Mouse (Mus musculus): ENCODE measurements around the gene Ifi27l2b.
A peak's percentile ranks its signal among the peaks of the same experiment; 100 is the strongest.
"Not testable (repeated sequence)": the region's sequence is repeated elsewhere in the genome, so short reads cannot be mapped to it uniquely, and the experiment has no call there.

Ifi27l2b gene

DNA sequence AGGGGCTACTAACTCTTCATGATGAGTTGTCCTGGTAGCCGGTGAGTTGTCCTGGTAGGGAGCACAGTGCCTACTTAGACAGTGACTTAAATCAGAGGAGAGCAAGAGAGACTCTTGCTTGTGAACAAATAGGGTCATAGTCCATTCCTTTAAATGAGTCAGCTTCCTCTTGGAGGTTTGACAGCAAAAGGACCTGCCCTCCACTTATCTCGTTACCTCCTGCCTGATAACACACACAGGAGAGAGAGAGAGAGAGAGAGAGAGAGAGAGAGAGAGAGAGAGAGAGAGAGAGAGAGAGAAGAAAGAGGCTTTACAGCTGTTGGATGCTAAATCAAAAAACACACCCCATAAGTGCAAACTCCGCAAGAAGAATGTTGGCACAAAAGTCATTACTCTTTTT, at the start of gene Ifi27l2b:
Ifi27l2b (minus strand) TSS at position 84 of the 400 bp plus-strand sequence.
- DNase-seq = no peak

DNA sequence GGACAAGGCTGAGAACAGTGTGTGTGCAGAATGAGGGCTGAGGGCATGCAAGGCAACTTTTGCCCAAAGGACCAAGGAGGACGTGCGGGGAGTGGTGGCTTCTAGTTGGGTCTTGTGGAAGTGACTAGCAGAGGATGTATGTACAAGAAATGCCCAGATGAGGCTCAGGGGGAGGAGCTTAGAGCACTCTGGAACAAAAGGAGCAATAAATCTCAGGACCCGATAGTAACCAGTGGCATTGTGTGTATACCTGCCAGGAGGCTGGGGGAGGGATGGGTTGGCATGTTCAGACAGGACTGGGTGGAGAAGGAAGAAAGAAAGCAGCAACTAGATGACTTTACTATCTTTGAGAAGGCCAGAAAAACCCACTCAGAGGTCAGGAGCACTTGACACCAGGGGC, 47.4 kb upstream of the Ifi27l2b start:
- no peak for DNase-seq

DNA sequence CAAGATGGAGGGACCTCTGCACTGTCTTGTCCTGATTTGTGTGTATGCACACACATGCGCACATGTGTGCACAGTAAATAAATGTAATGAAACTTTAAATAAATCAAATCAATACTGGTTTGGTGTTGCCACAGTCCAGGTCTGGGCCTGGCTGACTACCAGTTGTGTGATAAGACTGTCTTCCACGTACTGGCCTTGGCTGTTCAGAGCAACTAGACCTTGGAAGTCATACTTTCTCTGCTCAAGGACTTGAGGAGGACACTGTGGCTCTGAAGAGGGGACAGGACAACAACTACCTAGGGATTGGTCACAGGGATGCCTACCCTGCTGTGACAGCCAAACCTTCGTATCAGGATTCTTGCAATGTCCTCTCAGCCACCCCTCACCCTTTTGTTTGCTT, 46.3 kb upstream of the Ifi27l2b start:
- no peak for DNase-seq

DNA sequence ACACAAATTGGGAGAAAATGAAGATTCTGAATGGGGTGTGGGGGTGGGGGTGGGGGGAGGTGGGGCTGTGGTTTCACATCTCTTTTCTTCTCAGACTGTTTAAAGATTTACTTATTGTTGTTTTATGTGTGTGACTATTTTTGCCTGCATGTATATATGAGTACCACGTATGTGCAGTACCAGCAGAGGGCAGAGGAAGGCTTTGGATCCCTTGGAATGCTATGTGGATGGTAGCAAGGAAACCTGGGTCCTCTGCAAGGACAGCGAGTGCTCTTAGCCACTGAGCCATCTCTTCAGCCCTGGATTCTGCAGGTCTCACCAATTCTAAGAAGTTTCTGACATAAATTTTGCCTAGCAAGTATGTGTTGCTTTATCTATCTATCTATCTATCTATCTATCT, 42.2 kb upstream of the Ifi27l2b start:
- DNase-seq = no peak

DNA sequence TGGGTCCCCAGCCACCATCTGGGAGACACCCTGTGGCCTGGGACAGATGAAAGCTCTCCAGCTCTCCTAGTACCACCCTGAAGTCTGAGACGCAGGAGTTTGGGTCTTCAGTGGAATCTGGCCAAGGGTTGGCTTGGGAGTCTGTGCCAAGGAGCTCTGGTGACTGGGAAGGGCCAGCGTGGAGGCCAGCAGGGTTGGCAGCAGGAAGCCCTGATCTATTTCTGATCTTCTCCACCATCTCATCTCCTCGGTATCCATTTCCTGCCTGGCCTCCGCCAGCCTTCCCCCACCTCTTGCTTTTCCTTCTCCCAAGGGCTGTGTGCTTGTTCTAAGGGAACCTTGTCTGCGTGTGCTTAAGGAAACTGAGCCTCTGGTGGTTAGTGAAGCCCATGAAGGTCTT, 41.7 kb upstream of the Ifi27l2b start:
- DNase-seq = no peak

DNA sequence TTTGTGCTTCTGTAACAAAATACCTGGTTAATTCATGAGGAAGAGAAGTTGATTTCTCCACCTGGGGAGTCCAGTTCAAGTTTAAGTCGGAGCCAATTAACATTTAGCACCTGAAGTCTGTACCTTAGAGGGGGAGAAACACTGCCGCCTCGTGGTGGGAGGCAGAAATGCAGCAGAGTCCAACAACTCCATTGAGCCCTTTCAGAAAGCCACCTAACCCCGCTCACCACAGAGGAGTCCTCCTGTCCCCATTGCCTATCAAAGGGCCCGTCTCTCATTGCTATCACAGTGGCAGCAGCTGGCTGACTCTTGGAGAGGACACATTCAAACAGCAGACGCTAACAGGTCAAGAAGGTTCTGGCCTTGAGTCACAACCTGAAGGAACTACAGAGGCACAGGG, 37.5 kb upstream of the Ifi27l2b start:
- peak; percentile 52 for DNase-seq

DNA sequence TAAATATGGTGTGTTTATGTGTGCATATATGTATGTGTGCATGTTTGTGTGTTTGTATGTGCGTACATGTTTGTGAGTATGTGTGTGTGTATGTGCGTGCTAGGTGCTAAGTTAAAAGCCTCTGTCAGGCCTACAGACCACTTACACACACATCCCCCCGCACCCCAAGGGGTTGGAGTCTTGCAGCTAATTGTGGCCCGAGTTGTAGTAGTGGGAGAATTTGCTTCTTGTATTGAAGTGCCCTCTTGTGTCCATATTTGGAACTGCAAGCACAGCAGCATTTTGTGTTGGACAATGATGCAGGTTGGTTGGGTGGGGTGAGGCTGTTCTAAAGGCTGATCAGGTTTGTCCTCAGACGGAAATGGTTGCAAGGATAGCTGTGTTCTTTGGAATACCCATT, 35.7 kb upstream of the Ifi27l2b start:
- peak; percentile 79 for DNase-seq

DNA sequence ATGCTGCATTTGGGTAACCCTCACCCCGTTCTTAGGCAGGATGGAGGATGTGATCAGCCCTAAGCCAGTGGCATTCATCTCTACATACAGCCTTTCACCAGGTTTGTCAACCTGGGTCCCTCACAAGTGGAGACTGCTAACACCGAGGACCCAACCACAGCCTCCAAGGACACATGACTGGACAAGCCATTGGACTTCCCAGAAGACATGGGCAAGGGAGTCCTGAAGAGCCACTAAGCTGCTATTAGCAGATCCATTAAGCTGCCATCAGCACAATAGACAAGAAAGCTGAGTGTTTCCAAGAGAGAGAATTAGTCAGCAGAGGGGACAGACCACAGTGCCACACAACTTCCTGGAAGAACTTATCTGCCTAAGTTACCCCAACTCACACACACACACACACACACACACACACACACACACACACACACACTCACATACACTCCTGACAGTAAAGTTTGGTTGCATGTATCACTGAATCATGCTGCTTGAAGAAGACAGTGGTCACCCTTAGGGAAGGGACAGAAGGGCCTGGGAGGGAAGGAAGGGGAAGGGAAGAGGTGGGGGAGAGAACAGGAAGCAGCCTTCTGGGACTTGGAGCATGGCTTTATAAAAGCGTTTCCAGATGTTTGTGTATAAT, 34.2 kb upstream of the Ifi27l2b start:
- DNase-seq = no peak

DNA sequence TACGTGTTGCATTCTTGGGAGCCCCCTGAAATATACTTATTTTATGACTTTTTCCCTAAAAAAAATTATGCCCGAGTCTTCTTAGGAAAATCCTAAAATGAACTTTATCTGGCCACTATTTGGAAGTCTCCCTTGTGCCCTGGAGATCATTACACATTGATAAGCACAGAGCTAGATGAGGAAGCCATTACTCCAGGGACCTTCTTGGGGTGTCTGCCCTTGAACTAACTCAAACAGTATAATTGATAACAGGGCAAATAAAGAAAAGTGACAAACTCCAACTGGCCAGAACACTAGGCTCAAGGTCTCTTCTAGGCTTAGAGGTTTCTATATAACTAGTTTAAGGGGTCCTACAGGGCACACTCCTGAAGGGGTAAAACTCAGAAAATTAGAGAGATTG, 30.7 kb upstream of the Ifi27l2b start:
- no peak for DNase-seq

DNA sequence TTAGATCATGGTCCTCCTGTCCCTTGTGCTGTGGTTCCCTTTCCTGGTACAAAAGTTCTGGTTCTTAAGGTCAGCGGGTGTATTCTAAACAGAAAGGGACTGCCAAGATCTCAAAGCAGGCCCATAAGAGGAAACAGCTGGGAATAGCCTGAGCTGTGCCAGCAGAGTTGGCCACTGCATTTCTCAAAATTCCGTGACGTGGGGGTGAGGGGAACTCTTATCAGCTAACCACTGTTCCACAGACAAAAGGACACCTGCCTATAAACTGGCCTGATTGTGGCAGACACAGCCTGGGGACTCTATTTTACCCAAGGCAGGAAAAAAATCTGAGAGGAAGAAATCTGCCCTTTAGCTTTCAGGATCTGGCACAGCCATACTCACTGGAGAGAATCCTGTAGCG, 30.3 kb upstream of the Ifi27l2b start:
- no peak for DNase-seq

DNA sequence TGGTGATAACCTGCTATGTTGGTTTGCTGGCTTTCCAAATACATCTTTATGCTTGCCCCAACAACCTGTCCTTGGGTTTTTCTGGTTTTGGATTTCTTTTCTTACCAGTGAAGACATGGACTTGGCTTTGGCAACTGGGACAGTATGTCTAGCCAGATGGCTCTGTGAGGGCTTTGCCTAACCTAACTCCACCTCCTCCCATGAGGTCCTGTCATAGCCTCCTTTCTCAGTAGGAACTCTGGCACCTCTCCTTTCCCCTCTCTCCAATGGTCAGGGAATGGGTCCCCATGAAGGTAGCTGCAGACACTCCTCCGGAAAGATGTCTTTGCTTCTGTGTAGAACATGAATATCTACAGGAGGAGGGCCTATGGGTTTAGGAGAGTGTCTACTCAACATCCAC, 29.7 kb upstream of the Ifi27l2b start:
- no peak for DNase-seq

DNA sequence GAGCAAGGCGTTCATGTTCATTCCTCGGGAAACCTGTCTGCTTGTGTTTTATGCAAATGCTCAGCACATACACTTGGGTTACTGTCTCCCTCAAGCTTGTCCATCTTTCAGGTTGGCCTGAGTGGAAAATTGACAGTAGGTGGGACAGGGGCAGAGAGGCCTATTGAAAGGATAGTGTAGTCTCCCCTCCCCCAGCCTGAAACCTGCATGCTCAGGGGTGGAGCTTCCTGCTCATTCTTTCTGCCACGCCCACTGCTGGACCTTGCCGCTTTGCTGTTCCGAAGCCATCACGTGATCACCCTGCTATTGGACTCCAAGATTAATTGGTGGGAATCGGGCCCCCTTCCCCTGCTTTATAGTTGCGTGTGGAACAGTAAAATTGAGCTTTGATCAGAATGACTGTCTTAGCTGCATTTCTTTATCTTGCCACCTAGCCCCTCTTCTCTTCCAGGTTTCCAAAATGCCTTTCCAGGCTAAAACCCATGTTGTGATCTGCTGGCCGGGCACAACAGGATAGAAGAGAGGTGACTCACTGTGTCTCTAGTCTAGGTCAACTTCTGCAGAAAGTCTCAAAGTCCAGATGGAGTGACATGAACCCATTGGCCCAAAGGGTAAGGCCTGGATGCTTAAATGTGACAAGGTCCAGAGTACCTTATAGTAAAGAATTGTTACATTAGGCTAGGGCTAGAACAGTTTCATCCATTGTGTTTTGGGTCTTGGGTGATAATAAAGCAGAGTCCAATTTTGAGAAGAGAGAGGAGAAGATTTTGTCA, 27.4 kb upstream of the Ifi27l2b start:
- not testable (repeated sequence) for DNase-seq

DNA sequence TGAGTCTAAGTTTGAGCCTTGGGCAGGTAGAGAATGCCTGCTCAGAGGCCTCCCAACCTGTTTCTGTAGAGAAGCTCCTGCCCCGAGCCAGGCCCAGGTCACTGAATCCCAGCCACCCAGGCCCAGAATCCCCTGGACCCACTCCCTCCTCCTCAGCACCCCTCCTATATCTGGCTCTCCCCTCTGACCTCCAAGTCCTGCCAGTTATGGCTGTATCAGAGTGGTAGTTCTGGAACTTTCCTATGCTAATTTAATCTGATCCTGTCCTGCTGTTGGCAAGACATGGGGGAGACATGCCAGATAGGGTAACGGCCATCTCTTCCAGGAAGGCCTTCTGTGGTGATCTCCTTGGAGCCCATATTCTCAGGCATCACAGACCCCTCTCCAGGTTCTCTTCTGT, 25.8 kb upstream of the Ifi27l2b start:
- DNase-seq = no peak

DNA sequence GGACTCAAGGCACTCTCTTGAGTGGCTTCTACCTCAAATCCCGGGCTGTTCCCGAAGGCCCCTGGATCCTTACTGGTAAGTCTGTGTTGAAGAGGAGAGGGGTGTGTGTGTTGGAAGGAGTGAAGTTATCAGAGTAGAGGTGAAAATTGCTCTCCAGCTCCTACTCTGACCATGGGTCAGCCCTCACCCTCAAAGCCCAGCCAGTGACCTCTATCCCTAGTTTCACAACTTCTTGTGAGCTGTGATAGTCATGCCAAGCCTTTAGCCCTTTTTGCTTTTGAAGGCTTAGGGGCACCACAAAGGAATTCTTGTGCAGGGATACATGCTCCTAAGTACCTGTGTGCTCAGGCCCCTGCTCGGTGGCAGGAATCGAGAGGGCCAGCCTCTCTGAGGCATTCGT, 24.6 kb upstream of the Ifi27l2b start:
- DNase-seq = no peak

DNA sequence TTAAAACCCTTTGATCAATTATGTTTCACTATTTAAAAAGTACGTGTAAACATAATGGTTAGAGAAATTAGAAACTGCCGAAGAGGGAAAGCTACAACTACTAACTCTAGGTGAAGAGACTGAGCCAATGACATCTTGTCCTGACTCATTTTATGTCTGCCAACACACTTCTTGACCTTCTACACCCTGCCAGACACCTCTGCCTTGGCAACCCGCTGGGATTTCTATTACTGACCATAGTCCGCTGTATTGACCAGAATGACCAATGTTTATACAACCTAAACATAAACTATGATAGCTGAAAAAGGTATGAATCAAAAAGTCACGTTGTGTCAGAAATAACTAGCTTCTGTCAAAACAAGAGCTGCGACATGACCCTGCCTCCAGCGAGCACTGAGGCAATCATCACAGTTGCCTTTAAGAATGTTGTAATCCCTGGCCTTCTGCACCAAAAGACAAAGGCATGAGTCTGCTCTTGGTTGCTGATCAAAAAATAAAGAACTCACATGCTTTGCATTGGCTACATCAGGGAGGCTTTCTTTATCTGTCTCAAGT, 20.5 kb upstream of the Ifi27l2b start:
- no peak for DNase-seq

DNA sequence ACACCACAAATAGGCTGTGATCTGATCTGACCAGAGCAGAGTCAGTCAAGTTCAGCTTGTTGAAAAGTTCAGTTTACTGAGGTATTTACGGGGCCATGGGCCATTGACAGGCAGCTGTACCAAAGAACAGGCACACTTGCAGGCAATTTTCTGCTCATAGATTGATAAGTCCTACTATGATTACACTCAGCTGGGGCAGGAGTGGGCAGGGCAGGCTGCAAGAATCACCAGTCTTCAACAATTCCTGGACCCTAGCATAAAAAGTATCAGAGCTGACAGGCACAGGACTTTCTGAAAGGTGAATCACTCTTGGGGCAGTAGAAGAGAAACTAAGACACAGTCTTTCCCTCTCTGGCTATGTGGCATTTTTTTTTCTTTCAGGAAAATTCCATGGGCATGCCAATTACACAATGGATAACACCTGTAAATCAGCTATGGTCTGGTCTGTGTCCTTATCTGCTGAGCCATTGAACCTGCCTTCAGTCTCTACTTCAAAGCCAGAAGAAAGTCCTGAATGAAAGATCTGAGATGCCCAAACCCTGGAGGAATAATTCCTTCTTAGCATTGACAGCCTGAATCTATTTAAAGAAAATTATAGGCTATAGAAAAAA, 19.9 kb upstream of the Ifi27l2b start:
- no peak for DNase-seq

DNA sequence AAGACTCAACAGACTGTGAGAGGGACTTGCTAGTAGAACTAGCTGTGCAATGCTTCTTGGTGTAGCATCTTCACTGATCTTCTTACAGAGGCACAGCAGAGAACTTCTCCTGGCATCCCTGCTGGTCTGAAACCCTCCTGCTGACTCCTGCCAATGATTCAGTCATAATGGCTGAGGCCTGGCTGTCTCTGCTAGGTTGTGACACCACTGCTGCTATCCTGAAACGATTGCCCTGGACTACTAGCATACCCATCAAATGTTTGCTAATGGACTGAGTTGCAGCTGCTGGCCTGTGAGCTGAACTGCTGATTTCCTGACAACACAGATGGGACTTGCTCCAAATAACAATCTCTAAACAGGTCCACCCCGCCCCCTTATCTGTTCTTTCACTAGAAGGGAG, 17.5 kb upstream of the Ifi27l2b start:
- no peak for DNase-seq

DNA sequence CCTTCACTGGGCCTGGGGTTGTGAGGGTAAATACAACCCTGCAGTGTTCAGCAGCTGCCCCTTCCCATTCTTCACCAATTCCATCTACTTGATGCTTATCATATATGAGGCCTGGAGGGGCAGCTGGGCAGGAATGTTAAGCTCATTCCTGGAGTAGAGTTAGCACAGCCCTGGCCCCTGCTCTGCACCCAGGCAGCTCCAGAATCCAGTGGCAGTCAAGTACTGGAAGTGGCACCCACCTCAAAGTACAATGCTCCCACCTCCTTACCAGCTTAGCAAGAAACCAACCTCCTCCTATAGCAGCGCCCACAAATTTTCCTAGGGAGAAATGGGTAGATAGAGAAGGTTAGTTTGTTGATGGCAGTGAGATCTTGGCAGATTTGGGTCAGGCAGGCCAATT, 296 bp downstream of the Ifi27l2b start:
- DNase-seq = not testable (repeated sequence)

DNA sequence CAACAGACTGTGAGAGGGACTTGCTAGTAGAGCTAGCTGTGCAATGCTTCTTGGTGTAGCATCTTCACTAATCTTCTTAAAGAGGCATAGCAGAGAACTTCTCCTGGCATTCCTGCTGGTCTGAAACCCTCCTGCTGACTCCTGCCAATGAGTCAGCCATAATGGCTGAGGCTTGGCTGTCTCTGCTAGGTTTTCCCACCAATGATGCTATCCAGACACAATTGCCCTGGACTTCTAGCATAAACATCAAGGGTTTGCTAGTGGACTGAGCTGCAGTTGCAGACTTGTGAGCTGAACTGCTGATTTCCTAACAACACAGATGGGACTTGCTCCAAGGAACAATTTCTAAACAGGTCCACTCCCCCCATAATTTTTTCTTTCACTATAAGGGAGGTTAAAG, 3.7 kb downstream of the Ifi27l2b start:
- DNase-seq = no peak

DNA sequence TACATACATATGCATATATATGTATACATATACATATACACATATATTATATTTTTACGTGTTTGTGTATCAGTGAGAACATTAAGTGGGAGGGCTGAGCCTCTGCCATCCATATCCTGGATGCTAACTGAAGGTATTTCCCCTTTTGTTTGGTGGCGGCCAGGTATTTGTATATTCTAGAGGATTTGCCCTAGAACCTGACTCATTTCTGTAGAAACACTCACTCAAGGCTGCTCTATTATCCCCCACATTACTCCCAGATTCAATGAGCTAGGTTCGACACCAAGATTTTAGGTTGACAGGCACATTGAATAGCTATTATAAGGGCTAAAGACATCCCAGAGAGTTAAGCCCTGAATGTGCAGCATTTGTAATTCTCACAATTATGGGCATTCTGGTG, 12.0 kb downstream of the Ifi27l2b start:
- DNase-seq = no peak

DNA sequence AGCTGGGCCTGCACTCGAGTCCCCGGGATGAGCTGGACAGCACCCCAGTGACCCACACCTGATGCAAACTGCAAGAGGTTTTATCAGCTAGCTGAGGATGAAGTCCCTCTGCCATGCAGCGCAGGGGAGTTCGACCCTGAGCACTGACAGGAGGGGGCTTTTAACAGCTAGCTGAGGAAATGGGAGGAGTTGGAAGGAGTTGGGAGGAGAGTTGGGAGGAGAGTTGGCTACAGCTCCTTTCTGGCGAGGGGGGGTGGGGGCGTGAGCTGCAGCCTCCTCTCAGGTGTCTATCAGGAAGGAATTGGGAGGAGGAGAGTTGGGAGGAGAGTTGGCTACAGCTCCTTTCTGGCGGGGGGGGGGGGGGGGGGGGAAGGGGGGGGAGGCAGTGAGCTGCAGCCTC, 12.8 kb downstream of the Ifi27l2b start:
- DNase-seq = not testable (repeated sequence)

DNA sequence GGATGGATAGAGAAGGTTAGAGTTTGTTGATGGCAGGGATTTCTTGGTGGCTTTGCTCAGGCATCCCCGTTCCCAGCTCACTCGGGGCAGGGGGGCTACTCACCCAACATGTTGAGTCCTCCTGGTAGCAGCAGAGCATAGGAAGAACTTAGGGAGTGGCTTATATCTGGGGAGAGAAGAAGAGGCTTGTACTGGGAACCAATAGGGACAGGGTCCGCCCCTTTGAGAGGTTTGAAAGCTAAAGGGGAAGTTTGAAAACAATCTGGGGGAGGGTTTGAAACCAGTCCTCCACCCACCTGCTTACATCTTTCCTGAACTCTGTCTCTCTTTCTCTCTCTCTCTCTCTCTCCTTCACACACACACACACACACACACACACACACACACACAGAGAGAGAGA, 13.5 kb downstream of the Ifi27l2b start, which contains the start of gene Ifi27l2a:
Ifi27l2a (minus strand) TSS at position 157 of the 400 bp plus-strand sequence.
- DNase-seq = no peak

DNA sequence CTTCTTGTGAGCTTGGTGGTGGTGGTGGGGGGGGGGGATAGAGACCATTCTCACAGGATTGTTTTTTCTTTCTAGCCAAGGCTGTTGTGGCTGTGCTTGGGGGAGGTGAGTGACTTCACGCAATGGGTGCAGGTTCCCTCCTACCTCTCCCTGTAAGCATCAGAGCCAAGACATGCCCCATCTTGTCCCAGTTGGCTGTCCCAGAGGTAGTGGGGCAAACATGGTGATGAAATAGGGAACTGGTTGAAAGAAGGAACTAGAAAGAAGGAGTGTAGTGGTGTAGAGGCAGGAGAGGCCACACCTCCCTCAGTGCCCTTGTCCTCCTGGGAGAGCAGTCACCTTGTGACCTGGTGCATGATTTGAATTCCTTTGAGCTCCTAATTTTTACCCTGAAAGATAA, 19.4 kb downstream of the Ifi27l2b start:
- no peak for DNase-seq

DNA sequence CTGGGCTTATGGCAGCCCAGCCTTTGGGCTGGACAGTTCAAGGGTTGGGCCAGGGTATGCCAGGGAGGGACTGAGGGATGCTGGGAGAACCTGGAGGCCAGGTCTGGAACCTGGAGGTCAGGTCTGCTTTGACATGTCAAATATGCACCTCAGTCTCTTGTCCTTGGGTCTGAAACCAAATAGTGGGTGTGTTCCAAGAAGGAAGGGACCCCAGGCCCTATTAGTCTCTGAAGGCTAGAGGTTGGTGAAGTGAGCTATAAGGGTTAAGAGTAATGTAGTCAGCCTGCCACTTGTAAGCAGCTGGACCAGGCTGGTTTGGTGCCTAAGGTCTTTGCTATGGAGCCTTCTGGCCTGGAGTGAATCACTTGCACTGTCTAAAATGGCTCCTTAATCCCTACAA, 22.2 kb downstream of the Ifi27l2b start:
- no peak for DNase-seq

Measured in kidney, postnatal 14 days (tissue).